Mouse (Mus musculus) frontal cortex, adult (tissue): ENCODE results near the gene Bpifb1.
"Not testable (repeated sequence)": the region's sequence is repeated elsewhere in the genome, so short reads cannot be mapped to it uniquely, and the experiment has no call there.

Experiments used
- ATAC-seq: cut with Nextera tagmentation; 2 replicates; pipeline ENCODE4 v1.9.2; 2017; ENCODE audit warnings: mild to moderate bottlenecking, moderate library complexity, mixed read lengths; ENCODE audit not compliant: low TSS enrichment

Bpifb1 gene

DNA sequence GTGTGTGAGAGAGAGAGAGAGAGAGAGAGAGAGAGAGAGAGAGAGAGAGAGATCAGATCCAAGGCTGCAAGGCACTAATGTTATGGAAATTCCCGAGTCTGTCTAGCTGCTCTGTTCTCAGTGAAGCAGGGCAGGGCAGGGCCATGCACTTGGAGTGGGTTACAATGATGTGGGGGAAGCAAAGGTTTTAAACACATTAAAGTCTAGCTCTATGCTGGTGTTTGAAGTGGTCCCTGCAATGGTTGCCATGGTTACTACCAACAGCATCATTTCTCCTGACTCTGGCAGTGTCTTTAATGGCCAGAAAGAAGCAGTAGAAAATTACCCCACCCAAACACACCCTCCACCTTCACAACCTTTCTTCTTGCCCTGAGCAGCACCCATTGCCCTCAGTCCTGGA is 20.5 kb downstream of the Bpifb1 start:
- no peak for ATAC-seq

DNA sequence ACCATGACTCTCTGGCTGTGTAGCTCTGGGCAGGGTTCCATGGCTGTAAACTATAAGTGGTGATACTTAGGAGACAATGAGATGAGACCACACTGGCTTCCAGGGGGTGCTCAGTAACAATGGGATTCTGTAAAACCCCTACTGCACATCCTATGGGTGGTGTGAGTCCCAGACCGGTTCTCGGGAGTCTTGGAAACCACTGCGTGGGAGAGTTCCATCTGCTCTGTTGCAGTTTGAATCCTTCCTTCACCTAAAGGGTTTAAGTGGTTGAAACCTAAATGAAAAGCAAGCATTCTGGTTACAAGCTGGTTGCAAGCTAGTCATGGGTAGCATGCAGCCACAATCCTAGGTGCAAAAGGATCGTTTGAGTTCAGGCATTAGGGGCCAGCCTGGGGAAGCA is 21.3 kb downstream of the Bpifb1 start:
- peak; percentile 95 for ATAC-seq

DNA sequence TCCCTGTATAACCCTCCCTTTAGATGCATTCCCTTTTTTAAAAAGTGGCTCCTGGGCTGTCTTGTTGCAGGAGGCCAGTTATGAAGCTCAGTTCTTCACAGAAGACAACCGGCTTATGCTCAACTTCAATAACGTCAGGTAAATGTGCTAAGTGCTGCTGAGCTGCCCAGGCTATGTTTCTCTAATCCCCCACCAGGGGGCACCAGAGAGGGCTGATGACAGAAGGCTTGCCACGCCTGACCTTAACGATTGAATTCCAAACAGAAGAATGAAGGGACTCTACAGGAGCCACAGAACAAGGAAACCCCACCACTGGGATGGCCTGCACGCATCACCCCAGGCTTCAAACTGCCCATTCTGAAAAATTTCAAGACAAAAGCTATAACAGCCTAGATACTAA is 24.6 kb downstream of the Bpifb1 start:
- ATAC-seq = 0 out of 2 replicates have a peak, but pooled peaks have one; percentile 17

DNA sequence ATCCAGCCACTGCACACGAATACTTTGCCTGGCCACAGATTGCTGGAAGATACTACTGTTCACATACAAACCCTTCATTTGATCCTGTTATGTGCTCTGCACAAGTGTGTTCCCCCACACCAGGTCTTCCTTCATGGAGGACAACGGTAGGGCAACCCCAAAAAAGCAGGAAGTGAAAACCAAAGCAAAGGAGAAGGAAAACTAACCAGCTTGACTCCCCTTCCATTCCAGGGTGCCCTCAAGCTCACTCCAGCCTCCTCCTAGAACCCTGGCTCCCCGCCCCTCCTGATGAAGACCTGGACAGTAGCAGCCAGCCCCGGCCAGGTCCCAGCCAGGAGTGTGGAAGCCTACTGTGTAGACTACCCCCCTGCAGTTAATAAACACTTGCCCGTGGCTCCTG is 29.3 kb downstream of the Bpifb1 start:
- ATAC-seq = no peak

DNA sequence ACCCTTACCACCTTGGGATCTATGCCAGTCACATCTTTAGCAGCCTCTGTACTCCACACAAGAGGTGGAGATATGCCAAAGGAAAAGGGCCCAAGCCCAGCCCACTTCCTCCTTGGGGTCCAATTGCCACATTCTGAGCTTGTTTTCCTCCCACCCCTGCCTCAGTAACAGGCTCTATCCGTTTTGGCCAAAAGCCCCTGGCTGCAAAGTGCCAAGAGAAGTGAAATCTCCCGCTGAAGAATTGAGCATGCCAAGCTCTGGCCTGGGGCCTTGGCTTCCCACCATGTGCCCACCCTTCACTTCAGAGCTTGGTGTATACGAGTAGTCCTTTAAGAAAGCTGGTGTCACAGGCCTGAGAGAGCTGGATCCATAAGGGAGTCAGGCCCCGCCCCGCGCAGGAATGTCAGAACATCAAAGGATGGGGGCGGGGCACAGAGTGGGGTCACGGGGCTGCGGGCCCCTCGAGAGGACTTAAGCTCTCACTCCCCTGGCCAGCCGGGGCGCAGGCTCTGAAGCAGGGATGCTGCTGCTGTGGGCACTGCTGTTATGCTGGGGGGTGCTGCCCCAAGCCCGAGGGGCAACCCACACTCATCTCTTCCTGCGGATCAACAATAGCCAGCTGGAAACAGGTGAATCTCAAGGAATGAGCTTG is 32.8 kb downstream of the Bpifb1 start, which contains the start of gene Bpifb5:
Gene Bpifb5 (plus strand): TSS at position 478 of the 652 bp plus-strand sequence.
- no peak for ATAC-seq

DNA sequence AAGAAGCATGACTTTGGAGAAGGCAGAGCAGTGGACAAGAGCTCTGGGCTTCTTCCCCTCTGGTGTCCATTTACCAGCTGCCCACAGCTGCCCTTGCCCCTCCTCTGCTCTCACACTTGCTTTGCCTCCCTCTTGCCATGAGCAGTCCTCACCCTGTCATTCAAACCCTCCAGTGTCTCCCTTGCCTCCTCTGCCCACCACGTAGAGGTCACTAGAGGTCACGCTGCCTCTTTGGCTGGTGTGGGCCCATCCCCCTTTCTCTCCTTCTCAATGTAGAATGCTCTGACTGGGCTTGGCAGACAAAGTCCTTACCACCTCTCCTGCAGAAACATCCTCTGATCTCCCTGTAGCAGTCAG is 33.3 kb downstream of the Bpifb1 start:
- no peak for ATAC-seq

DNA sequence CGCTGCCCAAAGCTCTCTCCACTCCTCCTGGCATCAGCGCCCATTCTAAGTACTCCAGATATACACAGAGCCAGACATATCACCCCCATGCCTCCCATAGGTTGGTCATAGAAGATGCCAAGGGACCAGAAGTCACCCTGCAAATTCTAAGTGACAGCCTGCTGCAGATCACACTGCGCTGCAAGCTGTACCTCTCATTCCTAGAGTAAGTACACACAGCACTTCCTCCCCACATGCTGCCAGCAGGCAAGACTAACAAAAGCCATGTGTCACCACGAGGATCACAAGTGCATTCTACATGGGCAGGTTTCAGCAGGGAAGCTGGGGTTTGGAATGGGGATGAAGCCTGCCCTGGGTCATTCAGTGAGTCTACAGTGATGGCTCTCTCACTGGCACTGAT is 36.4 kb downstream of the Bpifb1 start:
- no peak for ATAC-seq

DNA sequence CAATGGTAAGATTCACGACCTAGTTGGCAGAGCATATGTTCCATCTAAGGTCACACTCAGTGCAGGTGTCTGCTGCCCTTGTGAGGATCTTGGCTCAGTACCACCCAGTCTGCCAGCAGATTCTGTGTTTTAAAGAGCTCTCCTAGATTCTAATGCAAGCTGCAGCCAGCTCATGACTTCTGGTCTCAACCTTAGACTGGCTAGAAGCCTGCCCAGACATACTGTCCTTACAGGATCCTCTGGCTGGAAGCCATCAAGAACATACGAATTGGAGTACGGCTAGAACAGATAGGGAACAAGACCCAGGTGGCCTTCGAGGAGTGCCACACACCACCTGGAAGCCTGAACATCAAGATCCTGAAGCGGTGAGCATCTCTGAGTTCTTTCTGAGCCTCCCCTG is 37.2 kb downstream of the Bpifb1 start:
- ATAC-seq = no peak

DNA sequence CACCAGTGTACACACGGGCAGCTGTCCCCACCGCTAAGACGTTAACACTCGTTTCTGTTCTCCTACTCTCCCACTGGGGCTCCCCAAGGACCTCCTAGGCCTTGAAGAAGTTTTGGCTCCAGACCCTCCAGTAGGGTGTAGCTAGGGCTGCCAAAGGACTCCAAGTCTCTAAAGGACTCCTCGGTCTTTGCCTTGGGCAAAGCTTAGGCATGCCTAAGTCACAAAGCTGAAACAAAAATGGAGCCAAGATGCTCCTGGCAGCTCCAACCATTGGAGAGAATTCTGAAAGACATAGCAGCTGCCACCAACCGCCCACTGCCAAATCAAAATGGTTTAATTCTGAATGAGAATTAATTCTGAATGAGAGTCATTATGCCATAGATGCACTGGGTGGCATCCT is 42.8 kb downstream of the Bpifb1 start:
- 0 out of 2 replicates have a peak, but pooled peaks have one; percentile 38 for ATAC-seq

DNA sequence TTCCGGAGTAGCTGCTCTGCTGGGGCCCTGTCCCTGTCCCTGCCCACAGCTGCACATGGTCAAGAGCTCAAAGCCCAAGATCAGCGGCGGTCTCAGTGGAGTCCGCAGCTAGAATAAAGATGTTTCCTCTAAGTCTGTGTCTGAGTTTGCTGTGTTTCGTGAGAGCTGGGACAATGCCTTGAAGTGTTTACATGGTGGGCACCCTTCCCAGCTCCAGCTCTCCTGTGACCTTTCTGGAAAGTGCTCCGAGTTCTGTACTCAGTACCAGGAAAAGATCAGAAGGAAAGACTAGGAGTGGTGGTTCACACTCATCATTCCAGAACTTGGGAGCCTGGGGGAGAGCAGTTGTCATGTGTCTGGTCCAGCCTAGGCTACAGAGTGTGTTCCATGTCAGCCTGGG is 50.2 kb downstream of the Bpifb1 start:
- ATAC-seq = no peak

DNA sequence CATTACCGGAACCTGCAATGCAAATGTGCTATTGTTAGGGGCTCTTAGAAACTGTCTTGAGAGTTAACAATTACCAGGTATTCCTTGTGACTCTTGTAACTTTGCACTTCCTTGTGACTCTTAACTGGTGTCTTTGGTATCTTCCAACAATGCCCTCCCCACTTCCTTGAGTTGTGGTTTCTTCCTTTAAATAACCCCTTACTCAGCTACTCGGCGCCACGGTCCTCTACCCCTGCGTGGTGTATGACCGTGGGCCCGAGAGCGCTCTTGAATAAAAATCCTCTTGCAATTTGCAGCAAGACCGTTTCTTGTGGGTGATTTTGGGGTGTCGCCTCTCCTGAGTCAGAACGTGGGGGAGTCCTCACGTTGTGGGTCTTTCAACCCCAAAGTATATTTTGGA is 52.1 kb downstream of the Bpifb1 start:
- ATAC-seq = not testable (repeated sequence)

DNA sequence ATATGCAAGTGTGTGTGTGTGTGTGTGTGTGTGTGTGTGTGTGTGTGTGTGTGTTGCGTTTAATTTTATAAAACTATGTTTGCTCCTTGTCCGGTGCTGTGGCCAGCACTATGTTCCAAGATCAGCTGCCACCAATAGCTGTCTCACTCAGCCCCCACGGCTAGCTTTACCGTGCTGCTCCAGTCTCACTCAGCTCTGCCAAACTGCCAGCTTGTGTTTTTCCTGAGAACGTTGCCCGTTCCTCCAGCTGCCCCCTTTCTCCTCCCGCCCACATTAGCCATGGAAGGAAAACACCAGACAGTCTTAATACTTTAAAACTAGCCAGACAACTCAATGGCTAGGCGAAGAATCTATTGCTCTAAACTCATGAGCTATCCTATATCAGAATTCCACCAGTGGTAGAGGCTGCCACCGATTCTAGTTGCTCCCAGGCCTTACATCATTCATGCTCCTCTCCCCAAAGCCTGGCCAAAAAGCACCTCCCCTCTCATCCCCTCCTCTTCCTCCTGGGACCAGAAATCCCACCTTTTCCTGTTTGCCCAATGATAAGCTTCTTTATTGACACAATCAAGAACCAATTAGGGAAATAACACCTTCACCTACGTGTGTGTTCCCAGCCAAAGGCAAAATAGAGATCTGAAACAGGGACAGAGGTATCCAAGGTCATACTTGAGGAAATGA is 52.9 kb downstream of the Bpifb1 start:
- peak; percentile 97 for ATAC-seq

DNA sequence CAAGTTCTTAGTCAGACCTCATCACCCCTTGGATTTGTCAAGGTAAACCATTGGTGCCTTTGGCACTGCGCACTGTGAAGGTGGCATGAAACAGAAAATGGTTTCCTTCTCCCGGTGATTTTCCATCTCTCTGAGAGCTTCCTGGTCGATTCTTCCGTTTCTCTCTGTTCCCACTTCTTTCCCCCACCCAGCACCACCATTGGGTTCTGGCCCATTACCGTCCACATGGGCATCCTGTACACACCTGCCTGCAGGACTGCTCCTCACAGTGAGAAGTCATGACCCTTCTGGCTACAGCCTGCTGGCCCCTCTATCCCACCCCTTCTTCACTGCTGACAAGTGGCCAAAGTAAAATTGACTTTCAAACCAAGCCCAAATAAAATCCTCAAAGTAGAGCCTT is 54.7 kb downstream of the Bpifb1 start:
- ATAC-seq = no peak

DNA sequence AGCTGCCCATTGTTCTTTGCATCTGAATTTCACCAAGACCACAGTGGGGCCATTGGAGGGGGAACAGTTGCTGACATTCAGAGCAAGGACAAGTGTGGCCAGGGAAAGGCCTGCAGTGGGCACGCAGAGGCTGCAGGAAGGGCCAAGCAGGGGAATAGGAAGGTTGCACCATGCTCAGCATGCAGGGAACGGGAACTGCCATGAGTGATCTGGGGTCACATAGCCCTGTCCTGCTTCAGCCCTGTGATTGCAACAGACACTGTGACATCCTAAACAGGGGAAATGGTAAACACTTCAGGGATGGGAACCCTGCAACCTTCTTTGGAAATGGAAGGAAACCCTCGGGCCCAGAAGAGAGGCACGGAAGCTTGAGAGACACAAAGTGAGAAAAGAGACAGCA is 64.6 kb downstream of the Bpifb1 start:
- not testable (repeated sequence) for ATAC-seq

DNA sequence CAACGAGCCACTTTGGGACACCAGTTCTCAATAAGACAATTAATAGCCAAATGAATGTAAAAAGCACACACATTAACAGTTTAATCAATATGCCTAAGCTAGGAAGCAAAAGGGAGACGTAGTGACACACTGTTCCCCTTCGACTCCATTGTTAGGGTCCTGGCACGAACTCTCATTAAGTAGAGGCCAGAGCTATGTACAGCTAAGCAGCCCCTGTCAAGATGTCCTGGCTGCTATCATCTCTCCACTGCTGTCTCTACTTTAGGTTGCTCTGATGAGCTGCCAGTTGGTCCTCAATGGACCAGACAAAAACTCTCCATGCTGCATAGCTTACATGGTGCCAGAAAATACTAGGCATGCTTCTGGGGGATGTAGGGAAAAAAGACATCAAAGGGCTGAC is 65.2 kb downstream of the Bpifb1 start:
- no peak for ATAC-seq

DNA sequence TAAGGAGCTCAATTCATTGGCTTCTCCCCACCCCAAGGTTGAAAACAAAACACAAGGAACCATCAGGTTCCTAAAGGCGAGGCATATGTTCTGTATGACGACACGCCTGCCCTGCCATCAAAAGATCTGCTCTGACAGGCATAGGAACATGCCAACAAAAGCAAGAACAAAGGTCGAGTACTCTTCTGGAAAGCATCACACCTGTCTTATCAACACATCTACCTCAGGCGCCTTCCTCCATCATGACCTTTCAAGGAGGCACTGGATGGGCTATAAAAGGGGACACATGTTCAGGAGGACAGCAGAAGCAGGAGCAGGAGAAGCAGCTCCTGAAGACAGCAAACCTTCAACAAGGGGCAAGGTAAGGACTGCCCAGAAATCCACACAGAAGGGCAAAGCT is 66.9 kb downstream of the Bpifb1 start, which contains the start of gene Bpifb9a:
Gene Bpifb9a (plus strand): TSS at position 301 of the 400 bp plus-strand sequence.
- not testable (repeated sequence) for ATAC-seq

DNA sequence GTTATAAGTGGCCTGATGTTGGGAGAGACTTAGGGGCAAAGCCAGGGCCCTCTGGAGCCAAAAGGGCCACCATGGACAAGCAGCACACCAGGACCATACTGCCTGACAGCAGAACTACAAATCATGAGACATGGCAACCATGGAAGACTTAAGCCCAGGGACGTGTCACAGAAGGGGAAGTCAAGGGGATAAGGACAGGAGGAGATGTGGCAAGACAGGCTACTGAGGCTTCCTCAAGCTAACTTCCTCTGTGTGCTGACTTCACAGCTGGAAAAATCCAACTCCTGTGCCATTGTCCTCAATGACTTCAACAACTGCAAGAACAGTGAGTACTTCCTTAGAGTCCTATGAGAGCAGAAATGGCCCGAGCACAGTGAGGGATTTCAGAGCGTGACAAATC is 73.8 kb downstream of the Bpifb1 start:
- not testable (repeated sequence) for ATAC-seq
